Mouse (Mus musculus): ENCODE data around the gene Gm7137.
"Not testable (repeated sequence)": the region's sequence is repeated elsewhere in the genome, so short reads cannot be mapped to it uniquely, and the experiment has no call there.

The Gm7137 gene

DNA sequence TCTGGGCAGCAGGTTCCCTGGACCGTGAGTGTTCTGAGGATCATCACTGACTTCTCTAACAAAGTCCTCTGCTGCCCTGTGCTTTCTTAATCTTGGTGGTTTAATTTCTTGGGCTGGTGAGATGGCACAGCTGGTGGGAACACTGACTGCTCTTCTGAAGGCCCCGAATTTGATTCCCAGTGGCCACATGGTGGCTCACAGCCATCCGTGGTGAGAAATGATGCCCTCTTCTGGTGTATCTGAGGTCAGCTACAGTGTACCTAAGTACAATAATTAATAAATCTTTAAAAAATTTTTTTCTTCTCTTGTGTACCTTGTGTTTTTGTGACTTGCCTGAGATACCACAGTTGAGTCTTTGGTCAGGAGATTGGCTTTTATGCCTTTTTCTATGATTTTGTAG lies 35.7 kb downstream of the Gm7137 start:
- DNase-seq (ENCODE audit: low spot score) = not testable (repeated sequence)

GRCm38 (mm10) chr10:77751254-77751653 lies 36.7 kb downstream of the Gm7137 start, which contains the start of gene Gm9736:
Gene Gm9736 (minus strand): TSS chr10:77751354.
- not testable (repeated sequence) for DNase-seq (ENCODE audit: low spot score)

DNA sequence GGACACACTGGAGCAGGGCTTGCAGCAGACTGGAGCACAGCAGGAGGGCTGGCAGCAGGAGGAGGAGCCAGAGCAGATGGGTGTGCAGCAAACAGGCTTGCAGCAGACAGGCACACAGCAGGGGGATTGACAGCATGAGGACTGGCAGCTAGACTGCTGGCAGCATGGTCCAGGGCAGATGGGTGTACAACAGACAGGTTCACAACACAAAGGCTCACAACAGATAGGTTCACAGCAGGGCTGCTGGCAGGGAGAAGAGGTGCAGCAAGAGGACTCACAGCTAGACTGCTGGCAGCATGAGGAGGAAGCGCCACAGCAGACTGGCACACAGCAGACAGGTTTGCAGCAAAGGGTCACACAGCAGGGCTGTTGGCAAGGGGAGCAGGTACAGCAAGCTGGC lies 37.3 kb downstream of the Gm7137 start:
- DNase-seq (ENCODE audit: low spot score) = not testable (repeated sequence)

- DNase-seq (ENCODE audit: low spot score) = not testable (repeated sequence)
These were observed 45.9 kb downstream of the Gm7137 start, which contains the start of gene Gm18596 for GRCm38 (mm10) chr10:77741924-77742688. Gene Gm18596 (minus strand): TSS chr10:77742638.

GRCm38 (mm10) chr10:77738929-77739328 lies 49.1 kb downstream of the Gm7137 start:
- no peak for DNase-seq (ENCODE audit: low spot score)

Data from layer of hippocampus, adult 11-12 months (tissue).